Mouse (Mus musculus) ovary, postnatal 14 days (tissue): ENCODE results near the gene Golm1.
"Not testable (repeated sequence)": the region's sequence is repeated elsewhere in the genome, so short reads cannot be mapped to it uniquely, and the experiment has no call there.

ENCODE experiments used
- DNase-seq: peaks from one replicate; pipeline ENCODE4 v3.0.0; 2022; ENCODE audit warnings: low spot score

The Golm1 gene

DNA sequence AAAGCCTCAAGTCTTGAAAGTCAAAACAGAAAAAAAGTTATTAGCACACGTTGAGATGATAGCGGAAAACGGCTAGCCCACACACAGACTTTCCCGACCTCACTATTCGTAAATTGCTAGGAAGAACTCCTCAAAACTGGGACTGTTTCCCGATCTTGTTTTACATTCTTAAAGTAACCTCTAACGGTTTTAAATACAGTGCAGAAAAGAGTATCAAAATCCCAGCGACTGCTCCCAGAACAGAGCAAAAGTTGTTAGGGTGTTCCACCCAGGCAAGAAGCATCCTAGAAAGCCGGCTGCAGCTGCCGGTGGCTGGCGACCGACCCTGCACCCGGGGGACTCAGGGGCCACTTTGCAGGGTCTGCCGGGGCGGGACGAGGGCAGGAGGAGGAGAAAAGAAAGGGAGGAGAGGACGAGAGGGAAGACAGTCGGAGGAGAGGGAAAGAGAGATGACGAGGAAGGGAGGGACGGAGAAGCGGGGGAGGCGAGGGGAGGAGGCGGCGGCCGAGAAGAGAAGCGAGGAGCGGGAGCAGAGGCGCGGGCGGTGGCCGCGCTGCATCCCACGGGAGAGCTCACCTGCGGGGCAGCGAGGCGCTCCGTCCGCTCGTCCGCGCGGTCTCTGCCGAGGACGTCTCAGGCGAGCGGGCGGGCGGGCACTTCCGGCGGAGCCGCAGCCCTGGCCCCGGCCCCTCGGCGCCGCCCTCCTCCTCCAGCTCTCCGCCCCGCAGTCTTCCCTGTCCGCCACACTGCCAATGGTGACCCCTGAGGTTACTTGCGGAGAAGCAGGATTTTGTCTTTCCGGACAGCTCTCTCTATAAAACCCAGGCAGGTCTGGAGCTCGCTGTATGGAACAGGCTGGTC lies at the start of gene Golm1:
Gene Golm1 (minus strand): TSS at position 661 of the 861 bp plus-strand sequence.
- peak; percentile 37 for DNase-seq

- not testable (repeated sequence) for DNase-seq
These were observed 46.5 kb upstream of the Golm1 start for GRCm38 (mm10) chr13:59722089-59722488.

GRCm38 (mm10) chr13:59719475-59719874 lies 43.9 kb upstream of the Golm1 start:
- no peak for DNase-seq

DNA sequence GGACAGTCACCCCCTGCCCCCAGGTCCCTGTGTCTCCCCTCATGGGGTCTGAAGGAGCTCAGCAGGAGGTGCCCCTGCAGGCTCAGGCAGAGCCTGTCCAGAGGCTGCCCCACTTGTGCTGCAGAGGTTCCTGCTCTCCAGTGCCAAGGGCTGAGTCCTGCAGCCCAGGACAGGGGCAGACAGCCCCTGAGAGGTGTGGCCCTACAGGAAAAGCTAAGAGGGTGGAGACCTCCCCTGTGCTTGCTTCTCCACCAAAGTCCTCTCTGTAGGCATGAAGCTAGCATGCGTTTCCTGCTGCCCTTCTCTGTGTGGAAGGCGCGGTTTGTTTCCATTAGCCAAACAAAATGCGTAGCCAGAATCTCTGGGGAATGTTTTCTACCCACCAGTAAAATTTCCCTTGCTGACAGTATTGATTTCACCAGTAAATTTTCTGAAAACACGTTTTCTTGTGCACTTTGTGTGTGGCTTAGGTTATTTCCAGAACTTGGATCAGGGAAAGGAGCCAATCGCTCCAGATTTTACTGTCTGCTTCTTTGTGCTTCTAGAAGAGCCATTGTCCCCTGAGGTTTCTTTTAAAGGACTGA lies 43.3 kb upstream of the Golm1 start:
- not testable (repeated sequence) for DNase-seq

- DNase-seq = no peak
These were observed 38.1 kb upstream of the Golm1 start for GRCm38 (mm10) chr13:59713710-59714109.

DNA sequence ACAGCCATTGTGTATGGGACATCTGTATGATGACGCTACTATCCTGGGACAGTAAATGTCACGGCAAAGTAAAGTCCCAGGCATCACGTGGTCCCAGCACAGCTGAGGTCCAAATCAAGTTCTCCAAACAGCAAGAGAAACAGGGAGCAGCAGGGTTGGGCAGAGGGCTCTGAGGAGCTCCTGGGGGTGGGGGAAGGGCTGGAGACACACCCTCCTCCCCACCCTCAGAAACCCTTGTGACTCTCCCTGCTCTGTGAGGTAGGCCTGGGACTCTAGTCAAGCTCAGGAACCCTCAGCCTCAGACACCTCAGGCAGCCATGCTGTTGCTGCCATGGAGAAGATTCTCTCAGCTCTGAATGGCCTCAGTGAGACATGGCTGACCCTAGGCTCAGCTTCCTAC lies 36.4 kb upstream of the Golm1 start, which contains the start of gene Spata31d1b:
Gene Spata31d1b (plus strand): TSS at position 301 of the 400 bp plus-strand sequence.
- DNase-seq = not testable (repeated sequence)

DNA sequence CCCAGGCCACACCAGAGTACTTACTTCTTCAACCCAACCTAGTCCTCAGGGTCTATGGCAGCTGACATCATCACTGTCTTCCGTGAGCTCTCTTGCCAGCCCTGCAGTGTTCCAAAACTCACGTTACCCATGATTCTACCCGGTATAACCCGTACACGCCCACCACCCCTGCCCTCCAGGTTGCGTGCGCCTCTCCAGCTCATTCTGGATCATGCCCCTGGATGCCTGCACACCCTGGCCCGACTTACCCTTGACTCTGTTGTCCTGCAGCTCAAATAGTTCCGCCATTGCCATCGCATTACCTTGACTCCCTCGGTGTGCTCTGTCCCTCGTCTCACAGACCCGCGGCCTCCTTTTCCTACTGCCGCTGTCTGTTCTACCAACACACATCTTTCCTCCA lies 34.6 kb upstream of the Golm1 start, which contains the start of gene Spata31d1a:
Gene Spata31d1a (minus strand): TSS at position 101 of the 400 bp plus-strand sequence.
- DNase-seq = no peak

- DNase-seq = no peak
These were observed 29.0 kb upstream of the Golm1 start for GRCm38 (mm10) chr13:59704562-59704961.

DNA sequence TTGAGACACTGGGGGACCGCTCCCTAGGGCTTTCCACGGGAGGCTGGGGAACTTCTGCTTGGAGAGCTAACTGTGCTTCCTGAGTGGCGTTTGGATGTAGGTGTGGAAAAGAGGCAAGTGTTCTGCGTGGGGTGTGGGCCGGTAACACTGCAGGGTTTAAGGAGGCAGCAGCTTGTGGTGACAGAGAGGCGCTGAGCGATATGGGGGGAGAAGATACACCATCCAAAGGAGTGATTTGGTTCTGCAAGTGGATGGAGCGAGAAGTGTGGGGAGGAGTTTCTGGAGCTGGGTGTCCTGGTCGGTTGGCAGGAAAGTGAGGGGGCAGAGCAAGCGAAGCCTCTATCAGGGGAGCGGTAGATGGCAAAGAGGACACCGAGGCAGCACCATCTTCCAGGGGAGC lies 27.9 kb upstream of the Golm1 start:
- no peak for DNase-seq

GRCm38 (mm10) chr13:59700137-59700536 lies 24.5 kb upstream of the Golm1 start:
- not testable (repeated sequence) for DNase-seq

DNA sequence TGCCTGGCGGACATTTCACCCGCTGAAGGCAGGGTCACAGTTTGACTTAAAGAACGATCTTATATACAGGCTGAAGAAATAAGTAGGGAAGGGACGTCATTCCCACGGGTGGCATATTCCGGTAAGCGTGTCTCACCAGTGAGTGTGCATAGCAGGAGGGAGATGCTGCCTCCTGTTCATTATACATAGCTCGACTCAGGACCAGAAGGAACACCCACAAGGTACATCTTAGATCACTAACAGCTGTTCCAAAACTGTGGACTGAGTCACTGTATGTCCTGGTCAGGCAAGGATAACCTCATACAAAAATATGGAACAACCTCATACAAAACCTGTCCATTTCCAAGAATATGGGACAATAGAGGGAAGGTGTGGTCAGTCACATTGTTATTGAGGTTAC lies 23.5 kb upstream of the Golm1 start:
- DNase-seq = no peak

DNA sequence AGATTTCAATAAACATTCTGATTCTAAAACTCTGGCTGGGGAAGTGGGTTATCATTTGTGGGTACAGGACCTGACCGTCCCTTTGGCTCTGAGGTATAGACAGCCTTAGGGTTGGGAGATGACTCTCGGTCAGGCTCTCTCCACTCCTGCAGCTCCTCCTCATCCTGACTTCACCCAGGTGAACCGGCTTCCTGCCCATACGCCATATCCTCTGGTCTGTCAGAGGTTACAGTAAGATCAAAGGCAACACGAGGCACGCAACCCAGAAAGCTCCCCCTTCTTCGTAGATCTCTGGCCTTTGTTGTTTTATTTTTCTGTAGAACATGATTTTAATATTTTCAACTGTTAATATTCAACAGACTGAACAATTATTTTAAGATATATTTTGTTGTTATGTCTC lies 20.2 kb upstream of the Golm1 start:
- no peak for DNase-seq

GRCm38 (mm10) chr13:59694008-59694407 lies 18.4 kb upstream of the Golm1 start, which contains the start of gene 4921517D22Rik:
TSS of gene 4921517D22Rik (minus strand) at chr13:59694108.
- DNase-seq = no peak

DNA sequence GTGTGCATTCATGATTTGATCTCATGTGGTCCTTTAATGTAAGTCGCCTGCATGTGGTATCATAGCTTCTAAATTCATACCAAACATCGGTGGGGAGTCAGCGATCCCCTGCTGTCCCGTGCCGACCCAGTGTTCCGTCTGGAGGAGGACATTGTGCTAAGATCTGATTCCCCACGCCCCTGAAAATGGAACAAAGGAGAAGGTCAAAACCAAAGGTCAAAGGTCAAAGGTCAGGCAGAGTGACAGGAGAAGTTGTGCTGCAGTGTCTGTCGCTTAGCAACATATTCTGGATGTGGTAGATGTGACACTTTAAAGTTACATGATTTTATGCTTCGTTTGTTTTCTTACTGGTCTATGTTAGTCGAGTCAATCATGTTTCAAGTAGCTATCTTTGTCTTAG lies 15.9 kb upstream of the Golm1 start:
- no peak for DNase-seq

GRCm38 (mm10) chr13:59690576-59690975 lies 15.0 kb upstream of the Golm1 start:
- DNase-seq = no peak

GRCm38 (mm10) chr13:59689843-59690242 lies 14.2 kb upstream of the Golm1 start:
- DNase-seq = no peak

DNA sequence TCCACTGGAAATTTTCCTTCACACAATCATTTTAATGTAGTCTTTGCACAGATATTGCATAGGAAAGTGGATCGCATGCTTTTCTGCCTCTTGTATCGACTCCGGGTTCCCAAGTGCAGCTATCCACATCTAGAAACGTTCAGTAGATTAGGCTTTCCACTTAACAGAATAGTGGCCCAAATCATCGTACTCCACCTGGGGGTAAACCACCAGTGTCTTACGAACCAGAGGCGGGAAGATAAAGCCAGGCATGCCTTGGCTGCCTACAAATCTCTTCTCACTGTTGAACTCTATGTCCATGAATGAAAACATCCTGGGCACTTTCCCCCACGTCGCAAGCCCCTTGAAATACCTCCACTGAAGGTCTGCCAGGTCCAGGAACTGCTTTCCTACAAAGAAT lies 13.7 kb upstream of the Golm1 start:
- no peak for DNase-seq

GRCm38 (mm10) chr13:59688338-59688770 lies 12.7 kb upstream of the Golm1 start:
- DNase-seq = no peak

DNA sequence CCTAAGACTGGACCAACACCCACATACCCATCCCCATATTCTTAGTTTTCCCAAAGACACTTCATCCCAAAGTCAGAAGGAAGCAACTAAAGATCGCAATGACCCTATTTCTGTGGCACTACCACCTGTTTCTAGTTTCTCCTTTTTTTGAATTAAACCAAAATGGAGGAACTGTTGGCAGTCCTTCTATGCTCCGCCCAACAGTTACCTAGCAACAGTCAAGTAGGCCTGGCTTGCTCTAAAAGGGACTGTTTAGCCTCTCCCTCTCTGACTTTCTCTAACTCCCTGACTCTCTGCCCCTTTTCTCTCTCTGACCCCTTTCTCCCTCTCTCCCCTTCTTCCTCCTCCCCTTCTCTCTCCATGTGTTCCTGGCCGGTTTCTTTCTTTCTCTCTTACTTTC lies 9.6 kb upstream of the Golm1 start:
- DNase-seq = no peak

GRCm38 (mm10) chr13:59682629-59683028 lies 7.0 kb upstream of the Golm1 start:
- no peak for DNase-seq

- no peak for DNase-seq
These were observed 4.3 kb upstream of the Golm1 start for GRCm38 (mm10) chr13:59679908-59680307.

GRCm38 (mm10) chr13:59679306-59679705 lies 3.7 kb upstream of the Golm1 start:
- no peak for DNase-seq
